Mouse (Mus musculus): ENCODE measurements around the gene Cfap97.
"Not testable (repeated sequence)": the region's sequence is repeated elsewhere in the genome, so short reads cannot be mapped to it uniquely, and the experiment has no call there.

Cfap97 gene

DNA sequence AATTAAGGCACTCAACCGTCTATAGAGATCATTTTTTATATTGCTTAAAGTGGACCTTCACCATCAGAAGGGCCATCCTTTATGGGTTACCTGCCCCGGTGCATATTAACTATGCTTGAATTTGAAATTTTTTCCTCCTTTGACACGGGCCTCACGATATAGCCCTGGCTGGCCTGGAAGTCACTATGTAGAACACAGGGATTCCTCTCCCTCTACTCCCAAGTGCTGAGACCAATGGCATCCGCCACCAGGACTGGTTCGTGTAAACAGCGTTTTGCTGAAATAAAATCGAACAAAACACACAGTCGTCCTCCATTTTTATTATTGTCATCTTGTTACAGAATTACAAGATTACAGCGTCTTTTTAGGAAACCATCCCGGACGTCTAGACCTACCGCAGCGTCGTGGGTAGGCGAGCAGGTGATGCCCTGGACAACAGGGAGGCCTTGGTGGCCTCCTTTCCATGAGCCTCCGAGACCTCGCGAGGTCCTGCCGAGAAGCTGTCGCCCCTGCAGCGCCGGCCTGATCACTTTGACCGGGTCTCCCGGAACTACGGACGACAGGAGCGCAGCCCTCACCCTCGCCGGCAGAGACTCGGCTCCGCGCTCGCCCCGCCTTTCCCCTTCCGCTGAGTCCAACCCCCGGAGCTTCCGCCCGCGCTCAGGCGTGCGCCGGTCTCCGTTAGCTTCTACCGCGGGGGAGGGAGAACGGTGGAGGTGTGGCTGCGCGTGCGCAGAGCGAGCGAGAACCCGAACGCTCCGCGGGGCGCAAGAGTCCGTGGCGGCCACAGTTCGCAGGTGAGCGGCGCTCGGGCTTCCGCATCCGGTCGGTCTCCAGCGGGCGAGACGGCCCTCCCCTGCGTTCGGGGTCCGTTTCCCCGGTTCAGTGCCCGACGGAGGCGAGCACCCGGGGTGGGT lies 11.6 kb downstream of the Cfap97 start:
- peak; percentile 98 for DNase-seq

DNA sequence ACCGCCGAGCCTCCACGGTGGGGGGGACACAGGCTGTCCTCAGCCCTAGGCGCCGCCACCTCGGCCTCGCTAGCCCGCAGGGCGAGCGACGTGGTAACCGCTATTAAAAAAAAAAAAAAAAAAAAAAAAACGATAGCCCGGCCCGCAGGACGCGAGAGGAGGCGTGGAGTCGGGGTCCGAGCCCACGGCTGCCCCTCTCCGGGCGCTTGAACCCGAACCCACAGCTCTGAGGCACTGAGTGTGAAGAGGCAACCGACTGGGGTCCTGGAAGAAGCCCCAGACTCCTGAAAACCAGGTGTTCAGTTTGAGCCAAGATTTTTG lies 12.3 kb downstream of the Cfap97 start:
- no peak for DNase-seq

DNA sequence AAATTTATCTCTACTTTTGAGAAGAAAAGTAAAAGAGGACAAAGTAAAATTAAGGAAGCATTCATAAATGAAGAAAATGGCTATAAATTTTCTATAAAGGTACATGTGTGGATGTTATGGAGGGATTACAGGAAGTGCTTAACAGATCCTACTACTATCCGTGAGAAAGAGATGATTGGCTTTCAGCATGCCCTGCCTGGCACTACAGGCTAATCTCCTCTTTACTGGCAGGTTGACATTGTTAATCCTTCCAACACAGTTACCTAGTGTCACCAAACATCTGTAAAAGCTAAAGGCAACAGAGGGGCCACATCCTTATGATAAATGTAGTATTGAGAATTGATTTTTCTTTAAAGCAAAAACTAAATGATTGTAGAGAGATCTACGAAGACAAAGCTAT lies 22.1 kb downstream of the Cfap97 start:
- DNase-seq: no peak

GRCm38 (mm10) chr8:46180136-46180535 lies 28.6 kb downstream of the Cfap97 start:
- no peak for DNase-seq

DNA sequence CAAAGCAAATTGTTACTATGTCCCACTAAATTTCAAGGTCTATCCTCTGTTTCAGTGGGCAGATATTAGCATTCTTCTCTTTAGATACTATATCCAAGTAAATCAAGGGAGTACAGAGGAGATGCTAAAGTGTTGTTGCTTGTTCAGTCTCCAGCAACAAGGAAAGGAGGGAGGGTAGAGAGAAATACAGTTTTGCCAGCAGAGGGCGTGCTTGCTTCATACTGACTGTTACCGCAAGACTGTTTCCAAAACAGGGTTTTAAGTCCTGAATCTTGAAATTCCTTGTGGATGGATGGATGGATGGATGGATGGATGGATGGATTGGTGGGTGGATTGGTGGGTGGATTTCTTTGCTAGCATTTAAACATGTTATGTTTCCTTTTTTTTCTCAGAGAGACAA lies 33.8 kb downstream of the Cfap97 start:
- DNase-seq: peak; percentile 80 to 84

GRCm38 (mm10) chr8:46193100-46193499 lies 41.5 kb downstream of the Cfap97 start:
- no peak for DNase-seq

DNA sequence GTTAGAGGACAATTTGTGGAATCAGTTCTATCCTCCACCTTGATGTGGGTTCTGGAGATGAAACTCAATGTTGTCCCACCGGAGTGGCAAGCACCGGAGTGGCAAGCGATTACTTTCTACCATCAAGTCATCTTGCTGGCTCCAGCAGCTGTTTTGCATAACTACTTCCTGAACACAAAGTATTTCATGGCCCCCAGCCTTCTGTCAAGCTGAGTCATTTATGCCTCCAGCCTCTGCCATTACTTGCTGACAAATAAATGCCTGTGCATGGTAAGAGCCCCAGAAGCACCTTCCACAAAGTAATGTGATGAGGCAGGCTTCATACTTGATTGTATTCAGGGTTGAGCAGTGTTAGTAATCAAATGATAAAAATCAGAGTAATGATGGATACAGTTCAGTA lies 45.3 kb downstream of the Cfap97 start:
- DNase-seq: no peak

DNA sequence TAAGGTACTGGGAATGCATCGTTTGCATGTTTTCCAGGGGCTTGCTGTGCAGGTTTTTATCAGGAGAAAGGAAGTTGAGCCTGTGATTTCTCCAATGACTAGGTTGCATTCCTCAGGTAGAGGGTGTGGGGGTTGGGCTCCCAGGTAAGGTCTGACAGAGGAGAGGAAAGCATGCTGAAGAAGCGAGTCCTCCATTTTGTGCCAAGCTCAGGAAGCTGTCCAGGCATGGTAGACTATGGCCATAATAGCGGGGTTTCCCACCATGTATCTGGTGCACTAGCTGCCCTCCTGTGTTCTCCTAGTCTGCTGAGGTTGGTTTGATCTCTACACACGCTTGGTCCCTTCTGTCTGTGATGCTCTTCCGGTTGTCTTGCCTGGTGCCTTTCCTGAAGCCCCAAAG lies 46.1 kb downstream of the Cfap97 start:
- no peak for DNase-seq

- no peak for DNase-seq
Observed at GRCm38 (mm10) chr8:46202350-46202749, 50.8 kb downstream of the Cfap97 start.

GRCm38 (mm10) chr8:46204301-46204700 lies 52.7 kb downstream of the Cfap97 start:
- DNase-seq: no peak

- DNase-seq: no peak
Observed at GRCm38 (mm10) chr8:46204974-46205640, 53.5 kb downstream of the Cfap97 start.

DNA sequence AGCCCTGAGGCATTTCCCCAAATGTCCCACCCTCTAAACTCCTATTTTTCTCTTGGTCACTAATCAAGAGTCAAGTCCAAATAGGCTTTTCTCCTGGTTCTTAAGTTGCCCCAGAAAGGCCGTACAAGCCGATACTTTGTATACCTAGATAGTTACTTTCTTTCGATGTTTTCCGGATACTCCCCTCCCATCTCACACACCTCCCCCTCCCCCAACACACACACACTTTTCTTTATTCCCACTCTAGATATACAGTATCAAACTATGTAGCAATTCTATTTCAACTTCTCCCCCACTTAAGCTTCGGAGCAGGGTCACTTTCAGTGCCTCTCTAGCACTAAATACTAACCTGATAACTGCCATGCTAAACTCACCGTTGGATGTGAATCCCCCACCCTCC lies 54.5 kb downstream of the Cfap97 start:
- no peak for DNase-seq

- peak; percentile 91 to 92 for DNase-seq
Observed at GRCm38 (mm10) chr8:46208354-46208753, 56.8 kb downstream of the Cfap97 start.

GRCm38 (mm10) chr8:46209057-46209456 lies 57.5 kb downstream of the Cfap97 start:
- DNase-seq: peak; percentile 45 to 57

- peak; percentile 99 for DNase-seq
Observed at GRCm38 (mm10) chr8:46210404-46211315, 59.1 kb downstream of the Cfap97 start, which contains the start of gene Slc25a4. Gene Slc25a4 (minus strand): TSS chr8:46211284.

DNA sequence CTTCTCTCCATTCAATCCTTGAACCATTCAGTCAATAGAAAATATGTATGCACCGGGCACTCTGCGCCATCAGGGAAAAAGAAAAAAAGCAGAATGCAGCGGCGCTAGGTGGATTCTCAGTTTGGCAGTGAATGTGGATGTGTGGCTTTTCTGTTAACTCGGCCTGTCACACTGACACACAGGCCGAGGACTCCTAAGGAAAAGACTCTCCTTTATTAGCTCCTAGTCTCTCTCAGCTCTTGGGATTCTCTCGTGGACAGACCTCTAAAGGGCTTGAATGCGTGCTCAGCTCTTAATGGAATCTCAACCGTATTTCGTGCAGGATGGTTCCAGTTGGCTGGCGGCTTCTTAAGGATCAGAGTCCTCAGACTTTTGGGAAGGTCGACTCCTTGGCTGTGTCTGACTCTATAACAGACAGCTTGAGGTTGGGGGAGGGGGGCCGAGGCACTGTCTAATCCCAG lies 60.1 kb downstream of the Cfap97 start:
- DNase-seq: peak; percentile 71 to 72

DNA sequence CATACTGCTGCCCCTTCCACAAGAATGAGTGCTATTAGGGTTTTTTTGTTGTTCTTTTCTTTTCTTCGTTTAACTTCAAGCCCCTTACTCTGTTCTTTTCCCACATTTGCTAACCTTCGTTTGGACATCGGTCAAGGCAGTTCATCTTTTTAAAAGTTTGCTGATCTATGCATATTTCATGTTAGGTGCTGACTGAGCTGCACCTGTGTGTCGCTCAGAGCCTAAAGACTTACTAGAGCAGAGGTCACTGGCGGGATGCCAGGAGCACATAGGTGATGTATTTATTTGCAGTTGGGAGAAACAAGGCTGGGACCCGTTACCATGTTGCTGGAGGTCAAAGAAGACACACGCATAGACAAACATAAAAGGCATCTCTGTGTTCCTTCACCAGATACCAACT lies 60.6 kb downstream of the Cfap97 start:
- DNase-seq: peak; percentile 39 to 49

GRCm38 (mm10) chr8:46213971-46214480 lies 62.5 kb downstream of the Cfap97 start:
- no peak for DNase-seq

- DNase-seq: peak; percentile 86
Observed at GRCm38 (mm10) chr8:46216838-46217237, 65.3 kb downstream of the Cfap97 start.

DNA sequence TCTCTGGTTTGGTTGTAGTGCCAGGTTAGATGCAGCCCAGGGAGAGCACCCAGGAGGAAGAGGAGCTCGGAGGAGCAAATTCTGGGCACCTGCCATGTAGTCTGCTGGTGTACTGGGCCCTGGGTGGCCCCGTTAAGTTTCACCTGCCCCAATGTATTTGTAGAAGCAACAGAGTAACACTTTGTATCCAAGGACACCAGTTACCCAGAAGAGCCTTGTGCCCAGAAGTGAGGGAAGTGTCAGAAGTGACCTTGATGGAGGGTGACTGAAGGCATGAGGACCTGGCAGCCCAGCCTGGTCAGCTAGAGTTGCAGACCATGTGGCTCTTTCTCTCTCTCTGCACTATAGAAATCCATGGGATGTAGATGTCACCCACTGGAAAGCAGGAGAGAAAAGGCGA lies 69.0 kb downstream of the Cfap97 start:
- DNase-seq: no peak

DNA sequence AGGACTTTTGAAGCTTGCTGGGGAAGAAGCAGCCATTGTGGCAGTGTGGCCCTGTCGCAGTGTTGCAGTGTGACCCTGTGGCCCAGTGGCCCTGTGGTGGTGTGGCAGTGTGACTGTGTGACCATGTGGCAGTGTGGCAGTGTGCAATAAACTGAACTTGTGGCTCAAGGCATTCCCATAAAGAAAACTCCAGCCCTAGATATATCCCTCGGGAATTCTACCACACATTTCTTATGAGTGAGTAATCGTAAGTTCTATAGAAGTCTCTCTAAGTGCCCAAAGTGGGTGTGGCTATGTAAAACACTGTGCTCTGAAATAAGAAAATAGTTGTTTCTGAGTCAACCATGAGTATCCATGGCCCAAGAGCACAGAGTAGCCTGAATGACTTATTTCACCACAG lies 73.9 kb downstream of the Cfap97 start:
- DNase-seq: no peak

DNA sequence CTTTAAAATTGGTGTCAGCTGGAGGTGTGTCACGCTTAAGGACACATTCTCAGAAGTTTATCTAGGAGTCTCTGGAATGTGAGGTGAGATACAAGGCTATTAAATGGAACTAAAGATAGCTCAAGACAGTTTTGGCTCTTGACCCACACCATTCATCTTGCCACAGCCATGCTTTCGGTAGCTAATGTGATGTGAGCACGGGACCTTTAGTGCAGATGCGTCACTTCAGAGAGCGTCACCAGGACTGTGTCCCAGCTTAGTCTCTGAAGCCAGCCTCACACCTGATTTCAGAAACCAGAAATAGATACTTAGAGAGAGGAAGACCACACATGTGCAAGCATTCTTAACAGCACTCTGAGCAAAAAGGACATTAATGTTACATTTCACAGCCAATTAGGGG lies 75.1 kb downstream of the Cfap97 start:
- DNase-seq: no peak

GRCm38 (mm10) chr8:46231968-46232367 lies 80.4 kb downstream of the Cfap97 start:
- not testable (repeated sequence) for DNase-seq
